Mouse (Mus musculus) hindbrain, postnatal 0 days (tissue): ENCODE data around the gene Cmc1. TPM values are rescaled to one million over a fixed set of nuclear protein-coding genes. Genes with fewer than 3 reads are reported as not detected.

Experiments used
- ATAC-seq: fragments of 200-750 bp; cut with Nextera tagmentation; 2 replicates; pipeline ENCODE4 v1.8.0; 2017; ENCODE audit warnings: mild to moderate bottlenecking, moderate TSS enrichment, moderate library complexity
- DNase-seq: peaks from one replicate; pipeline ENCODE4 v3.0.0-alpha.2; 2015; ENCODE audit warnings: low spot score
- H3K27ac ChIP-seq: fragments of 300-500 bp; sonication (generic); 2 replicates; pipeline ENCODE4 v1.5.1; 2014; ENCODE audit warnings: mild to moderate bottlenecking
- H3K27me3 ChIP-seq: fragments of 300-500 bp; sonication (generic); 2 replicates; pipeline ENCODE4 v1.6.1; 2014; ENCODE audit warnings: low read length, mixed read lengths; ENCODE audit not compliant: insufficient read depth
- H3K36me3 ChIP-seq: fragments of 300-500 bp; sonication (generic); 2 replicates; pipeline ENCODE4 v1.6.1; 2014; ENCODE audit warnings: low read length, mixed read lengths; ENCODE audit not compliant: insufficient read depth
- H3K4me1 ChIP-seq: fragments of 300-500 bp; sonication (generic); 2 replicates; pipeline ENCODE4 v1.6.1; 2014; ENCODE audit warnings: antibody characterized with exemption, low read length, mixed read lengths; ENCODE audit not compliant: insufficient read depth
- H3K4me2 ChIP-seq: fragments of 300-500 bp; sonication (generic); 2 replicates; pipeline ENCODE4 v1.6.1; 2014; ENCODE audit warnings: low read depth, mild to moderate bottlenecking, low read length, moderate library complexity, mixed read lengths
- H3K4me3 ChIP-seq: fragments of 300-500 bp; sonication (generic); 2 replicates; pipeline ENCODE4 v1.5.1; 2014; ENCODE audit warnings: low read length
- H3K9ac ChIP-seq: fragments of 300-500 bp; sonication (generic); replicated peaks from 2 replicates; pipeline ENCODE4 v1.6.1; 2014; ENCODE audit warnings: mild to moderate bottlenecking, low read length, moderate library complexity, mixed read lengths
- H3K9me3 ChIP-seq: fragments of 300-500 bp; sonication (generic); 2 replicates; pipeline ENCODE4 v1.6.1; 2016; ENCODE audit warnings: low read length, mixed read lengths
- CTCF ChIP-seq: IDR thresholded peaks from 2 replicates; pipeline ENCODE4 v1.5.1; 2016; ENCODE audit warnings: antibody characterized with exemption, control low read depth, low read depth
- WGBS: fragments of 180-500 bp; shearing (Covaris S2); extraction: QIAGEN DNeasy Blood & Tissue Kit; methylation state at CpG from one replicate; pipeline ENCODE4 v1.1.7; 2014; 5-methylcytosine and 5-hydroxymethylcytosine counted together
- polyA plus RNA-seq: library from polyadenylated mRNA; unstranded; fragments of >200 nt; fragmentation: Nextera tagmentation; extraction: Ambion mirVana; gene quantifications from 2 replicates; pipeline ENCODE4 v1.2.1, GENCODE M21; 2015
- total RNA-seq: library from RNA; depleted of rRNA; stranded (reverse); fragments of >200 nt; gene quantifications from 2 replicates; pipeline ENCODE4 v1.2.3, GENCODE M21; 2014

The Cmc1 gene
- total and polyA plus RNA-seq, 2 experiments from 2014 or later = 2.0 to 44.5 TPM

DNA sequence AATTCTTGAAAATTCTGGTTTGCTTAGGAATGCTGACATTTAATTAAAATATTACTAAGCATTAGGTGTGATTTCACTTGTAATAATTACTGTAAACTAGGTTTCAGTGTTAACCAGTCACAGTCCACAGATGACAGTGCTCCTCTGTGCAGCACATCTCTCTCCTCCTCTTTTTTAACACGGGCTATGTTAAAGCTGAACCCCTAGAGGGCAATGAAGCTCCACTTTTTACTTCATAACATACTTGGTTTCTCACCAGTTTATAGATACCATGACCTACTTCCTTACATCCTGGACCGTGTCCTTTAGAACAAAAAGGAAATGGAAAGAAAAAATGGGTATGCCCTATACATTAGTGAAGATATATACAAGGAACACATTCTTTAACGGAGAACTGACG, 50.6 kb downstream of the Cmc1 start:
- no peaks in the 10 kb centered on the region for H3K27me3 ChIP-seq
- DNase-seq = peak; percentile 77
- H3K4me3 ChIP-seq = no peak overlapping the region
- H3K36me3 ChIP-seq = no peaks in the 10 kb centered on the region
- peak; percentile 74 for TF ChIP-seq CTCF
- H3K9me3 ChIP-seq = no peaks in the 10 kb centered on the region
- no peak overlapping the region for H3K9ac ChIP-seq
- no peak overlapping the region for H3K4me2 ChIP-seq
- peak; percentile 79 for ATAC-seq
- WGBS = 47% methylated on average over 4 of the region's 4 CpGs
- H3K27ac ChIP-seq = no peak overlapping the region
- no peaks in the 10 kb centered on the region for H3K4me1 ChIP-seq

DNA sequence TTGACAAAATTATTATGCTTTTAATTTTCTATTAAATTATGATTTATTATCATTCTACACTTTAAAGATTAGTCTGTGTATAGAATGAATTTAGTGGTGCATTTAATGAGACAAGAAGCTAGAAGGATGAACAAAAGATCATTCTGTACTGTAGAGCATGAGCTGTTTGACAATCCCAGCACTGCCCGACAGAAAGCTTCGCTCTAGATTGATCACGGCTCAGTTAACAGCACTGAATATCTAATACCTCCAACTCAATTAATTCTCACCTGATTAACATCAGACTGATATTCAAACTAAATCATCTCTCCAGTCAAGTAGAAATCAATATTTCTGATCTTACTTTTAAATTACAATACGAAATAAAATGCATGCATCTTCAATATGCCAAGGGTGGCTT, 66.1 kb downstream of the Cmc1 start:
- no peak overlapping the region for H3K4me2 ChIP-seq

GRCm38 (mm10) chr9:118082575-118083431, 67.2 kb downstream of the Cmc1 start:
- H3K9ac ChIP-seq = no peak overlapping the region
- no peak for TF ChIP-seq CTCF
- WGBS = 29% methylated on average over 22 of the region's 22 CpGs
- peak overlapping the region; percentile 50 for H3K4me2 ChIP-seq
- H3K36me3 ChIP-seq = no peaks in the 10 kb centered on the region
- no peaks in the 10 kb centered on the region for H3K9me3 ChIP-seq
- peaks cover 6% of the 10 kb centered on the region; the same call in 1 of the 2 replicates for H3K4me1 ChIP-seq
- H3K27me3 ChIP-seq = no peaks in the 10 kb centered on the region
- peak overlapping the region; percentile 8; the same call in 1 of the 2 replicates for H3K4me3 ChIP-seq
- DNase-seq (no peak), ATAC-seq (0 out of 2 replicates have a peak, but pooled peaks have one; percentile 32)
- no peak overlapping the region for H3K27ac ChIP-seq

More for the DNA sequence above, 66.1 kb downstream of the Cmc1 start:
- Histone ChIP-seq H3K9ac (no peak overlapping the region), H3K4me1 (peaks cover 6% of the 10 kb centered on the region; the same call in 1 of the 2 replicates), H3K4me3 (no peak overlapping the region), H3K36me3 (no peaks in the 10 kb centered on the region), H3K27ac (no peak overlapping the region), H3K27me3 (no peaks in the 10 kb centered on the region), H3K9me3 (no peaks in the 10 kb centered on the region)
- no peak for DNase-seq
- no peak for TF ChIP-seq CTCF
- WGBS = 56% methylated on average over 4 of the region's 4 CpGs
- ATAC-seq = no peak

GRCm38 (mm10) chr9:118073358-118073757, 76.6 kb downstream of the Cmc1 start:
- H3K4me1 ChIP-seq = no peaks in the 10 kb centered on the region
- no peak overlapping the region for H3K4me2 ChIP-seq
- no peak overlapping the region for H3K27ac ChIP-seq
- DNase-seq (no peak), ATAC-seq (no peak)
- TF ChIP-seq CTCF = no peak
- 98% methylated on average over 3 of the region's 3 CpGs for WGBS
- 0 out of 2 replicates have a peak, but pooled peaks cover 2% of the 10 kb centered on the region for H3K36me3 ChIP-seq
- no peaks in the 10 kb centered on the region for H3K27me3 ChIP-seq
- H3K9ac ChIP-seq = no peak overlapping the region
- no peak overlapping the region for H3K4me3 ChIP-seq
- no peaks in the 10 kb centered on the region for H3K9me3 ChIP-seq

DNA sequence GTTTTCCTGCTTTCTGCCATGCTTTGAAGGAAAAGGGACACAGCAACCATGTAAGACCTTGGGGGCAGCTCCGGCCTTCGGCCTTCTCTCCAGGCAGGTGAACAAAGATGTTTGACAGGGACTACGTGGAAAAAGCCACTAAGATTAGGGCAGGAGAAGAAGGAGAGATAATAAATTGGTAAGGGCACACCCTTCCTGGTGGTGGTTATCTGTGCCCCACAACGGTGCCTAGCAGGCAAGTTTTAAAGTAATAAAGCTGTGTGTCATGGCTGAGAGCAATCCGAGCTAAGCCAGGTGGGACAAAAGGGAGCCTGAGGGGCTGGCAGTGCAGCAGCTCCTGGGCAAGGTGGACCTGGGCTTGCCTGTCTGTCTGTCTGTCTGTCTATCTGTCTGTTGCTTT, 77.9 kb downstream of the Cmc1 start:
- 90% methylated on average over 5 of the region's 5 CpGs for WGBS
- ATAC-seq (no peak), DNase-seq (no peak)
- H3K9me3 ChIP-seq = no peaks in the 10 kb centered on the region
- TF ChIP-seq CTCF = no peak
- no peak overlapping the region for H3K9ac ChIP-seq
- H3K36me3 ChIP-seq = 0 out of 2 replicates have a peak, but pooled peaks cover 2% of the 10 kb centered on the region
- H3K27ac ChIP-seq = no peak overlapping the region
- H3K4me1 ChIP-seq = no peaks in the 10 kb centered on the region
- H3K27me3 ChIP-seq = no peaks in the 10 kb centered on the region
- H3K4me3 ChIP-seq = no peak overlapping the region
- no peak overlapping the region for H3K4me2 ChIP-seq

DNA sequence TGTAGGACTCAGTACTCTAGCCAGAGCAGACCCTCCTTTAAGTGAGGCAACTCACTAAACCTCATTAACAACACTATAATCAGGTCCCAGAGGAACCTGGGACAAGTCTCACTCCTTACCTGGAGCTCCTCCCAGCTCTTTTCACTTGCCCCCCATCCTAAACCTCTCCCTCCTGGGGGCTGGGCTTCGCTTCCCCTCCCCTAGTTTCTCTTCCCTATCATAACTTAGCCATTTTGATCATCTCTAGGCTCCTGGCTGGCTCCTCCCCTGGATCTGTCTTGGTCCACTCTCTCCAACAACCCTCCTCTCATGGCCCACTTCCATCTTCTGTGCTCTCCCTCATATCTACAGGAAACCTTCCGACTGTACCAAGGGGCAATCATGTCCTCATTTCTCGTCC, 78.6 kb downstream of the Cmc1 start:
- no peak for TF ChIP-seq CTCF
- Histone ChIP-seq H3K4me3 (no peak overlapping the region), H3K4me1 (no peaks in the 10 kb centered on the region), H3K9ac (no peak overlapping the region), H3K9me3 (no peaks in the 10 kb centered on the region), H3K27ac (no peak overlapping the region), H3K4me2 (no peak overlapping the region), H3K27me3 (no peaks in the 10 kb centered on the region), H3K36me3 (peaks cover 4% of the 10 kb centered on the region; the same call in 1 of the 2 replicates)
- DNase-seq = no peak
- no peak for ATAC-seq
- 87% methylated on average over 3 of the region's 3 CpGs for WGBS

GRCm38 (mm10) chr9:118070442-118070841, 79.5 kb downstream of the Cmc1 start:
- Histone ChIP-seq H3K9ac (no peak overlapping the region), H3K27ac (no peak overlapping the region), H3K36me3 (peaks cover 8% of the 10 kb centered on the region; the same call in 1 of the 2 replicates), H3K4me1 (no peaks in the 10 kb centered on the region), H3K4me3 (no peak overlapping the region), H3K27me3 (no peaks in the 10 kb centered on the region), H3K4me2 (no peak overlapping the region), H3K9me3 (no peaks in the 10 kb centered on the region)
- DNase-seq (peak; percentile 17), ATAC-seq (no peak)
- no peak for TF ChIP-seq CTCF
- 91% methylated on average over 6 of the region's 6 CpGs for WGBS
